Mouse (Mus musculus): ENCODE data around the gene Map3k9. TPM values are rescaled to one million over a fixed set of nuclear protein-coding genes. Genes with fewer than 3 reads are reported as not detected.

Map3k9 gene
- polyA plus RNA-seq, 1 experiment from 2014 or later, result 0.60 TPM

GRCm38 (mm10) chr12:81748918-81749317 lies 32.1 kb downstream of the Map3k9 start:
- Histone ChIP-seq H3K36me3 (ENCODE audit: control insufficient read depth, insufficient read depth, low read length) (no peaks in the 10 kb centered on the region), H3K4me1 (ENCODE audit: control insufficient read depth, insufficient read depth, low read length) (no peaks in the 10 kb centered on the region), H3K4me3 (ENCODE audit: low read depth, low read length) (no peak overlapping the region), H3K4me2 (ENCODE audit: low read depth, severe bottlenecking) (no peak overlapping the region), H3K9me3 (ENCODE audit: control insufficient read depth, low read length) (no peaks in the 10 kb centered on the region), H3K27me3 (ENCODE audit: control insufficient read depth, insufficient read depth, low read length) (no peaks in the 10 kb centered on the region), H3K9ac (ENCODE audit: low read length) (no peak overlapping the region), H3K27ac (replicated peaks; ENCODE audit: low read depth, low read length) (no peak overlapping the region)
- DNase-seq (ENCODE audit: low spot score) (no peak), ATAC-seq (ENCODE audit: insufficient number of reproducible peaks, low FRiP score, low TSS enrichment, low read depth) (no peak)
- 66% methylated on average over 3 of the region's 3 CpGs for WGBS

GRCm38 (mm10) chr12:81748021-81748576 lies 32.9 kb downstream of the Map3k9 start:
- Histone ChIP-seq H3K4me1 (ENCODE audit: control insufficient read depth, insufficient read depth, low read length) (no peaks in the 10 kb centered on the region), H3K9ac (ENCODE audit: low read length) (no peak overlapping the region), H3K4me2 (ENCODE audit: low read depth, severe bottlenecking) (no peak overlapping the region), H3K36me3 (ENCODE audit: control insufficient read depth, insufficient read depth, low read length) (no peaks in the 10 kb centered on the region), H3K4me3 (ENCODE audit: low read depth, low read length) (no peak overlapping the region), H3K27ac (replicated peaks; ENCODE audit: low read depth, low read length) (no peak overlapping the region), H3K27me3 (ENCODE audit: control insufficient read depth, insufficient read depth, low read length) (no peaks in the 10 kb centered on the region), H3K9me3 (ENCODE audit: control insufficient read depth, low read length) (no peaks in the 10 kb centered on the region)
- WGBS, result 64% methylated on average over 4 of the region's 4 CpGs
- DNase-seq (ENCODE audit: low spot score), result no peak
- ATAC-seq (ENCODE audit: insufficient number of reproducible peaks, low FRiP score, low TSS enrichment, low read depth), result no peak

- no peaks in the 10 kb centered on the region for H3K4me1 ChIP-seq (ENCODE audit: control insufficient read depth, insufficient read depth, low read length)
- H3K27me3 ChIP-seq (ENCODE audit: control insufficient read depth, insufficient read depth, low read length), result no peaks in the 10 kb centered on the region
- no peaks in the 10 kb centered on the region for H3K9me3 ChIP-seq (ENCODE audit: control insufficient read depth, low read length)
- no peak overlapping the region for H3K27ac ChIP-seq (replicated peaks; ENCODE audit: low read depth, low read length)
- 80% methylated on average over 9 of the region's 9 CpGs for WGBS
- no peak for DNase-seq (ENCODE audit: low spot score)
- no peak overlapping the region for H3K9ac ChIP-seq (ENCODE audit: low read length)
- H3K4me2 ChIP-seq (ENCODE audit: low read depth, severe bottlenecking), result no peak overlapping the region
- H3K36me3 ChIP-seq (ENCODE audit: control insufficient read depth, insufficient read depth, low read length), result no peaks in the 10 kb centered on the region
- no peak overlapping the region for H3K4me3 ChIP-seq (ENCODE audit: low read depth, low read length)
- ATAC-seq (ENCODE audit: insufficient number of reproducible peaks, low FRiP score, low TSS enrichment, low read depth), result no peak
Observed at GRCm38 (mm10) chr12:81746400-81747024, 34.5 kb downstream of the Map3k9 start.

DNA sequence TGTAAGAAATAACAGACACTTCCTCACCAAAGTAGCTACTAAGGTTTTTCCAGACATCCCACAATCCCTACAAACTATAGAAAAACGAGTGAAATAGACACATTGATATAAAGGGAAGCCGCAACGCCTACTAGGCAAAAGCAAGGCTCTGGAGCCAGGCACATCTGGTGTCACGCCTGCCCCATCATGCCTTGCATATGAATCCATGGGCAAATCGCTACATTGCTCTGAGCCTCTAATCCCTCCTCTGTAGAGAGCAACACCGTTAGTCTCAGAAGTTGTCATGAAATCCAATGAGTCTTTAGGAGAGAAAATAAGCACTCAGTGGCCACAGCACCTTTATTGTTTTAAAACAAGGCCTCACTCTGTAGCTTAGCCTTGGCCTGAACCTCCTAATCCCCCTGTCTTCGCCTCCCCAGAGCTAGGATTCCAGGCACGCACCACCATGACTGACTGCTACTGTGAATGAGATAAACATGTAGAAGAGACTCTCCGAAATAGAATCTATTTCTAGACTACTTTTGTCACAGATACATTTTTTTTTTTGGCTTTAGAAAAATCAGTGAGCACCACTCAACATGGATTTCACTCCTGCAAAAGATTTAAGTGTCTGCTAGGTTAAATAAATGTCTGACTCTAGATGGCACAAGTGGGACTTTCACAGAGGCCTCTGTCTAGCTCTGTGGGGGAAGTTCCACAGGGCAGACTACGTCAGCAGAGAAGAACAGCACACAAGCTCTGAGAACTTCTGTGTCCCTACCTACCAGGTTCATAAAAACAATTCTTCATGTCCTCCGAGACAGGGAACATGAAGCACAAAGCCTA lies 45.5 kb downstream of the Map3k9 start:
- no peaks in the 10 kb centered on the region for H3K9me3 ChIP-seq (ENCODE audit: control insufficient read depth, low read length)
- H3K4me2 ChIP-seq (ENCODE audit: low read depth, severe bottlenecking), result no peak overlapping the region
- no peaks in the 10 kb centered on the region for H3K27me3 ChIP-seq (ENCODE audit: control insufficient read depth, insufficient read depth, low read length)
- no peak overlapping the region for H3K9ac ChIP-seq (ENCODE audit: low read length)
- WGBS, result 85% methylated on average over 11 of the region's 11 CpGs
- no peaks in the 10 kb centered on the region for H3K36me3 ChIP-seq (ENCODE audit: control insufficient read depth, insufficient read depth, low read length)
- ATAC-seq (ENCODE audit: insufficient number of reproducible peaks, low FRiP score, low TSS enrichment, low read depth) (no peak), DNase-seq (ENCODE audit: low spot score) (no peak)
- no peaks in the 10 kb centered on the region for H3K4me1 ChIP-seq (ENCODE audit: control insufficient read depth, insufficient read depth, low read length)
- H3K4me3 ChIP-seq (ENCODE audit: low read depth, low read length), result no peak overlapping the region
- no peak overlapping the region for H3K27ac ChIP-seq (replicated peaks; ENCODE audit: low read depth, low read length)

DNA sequence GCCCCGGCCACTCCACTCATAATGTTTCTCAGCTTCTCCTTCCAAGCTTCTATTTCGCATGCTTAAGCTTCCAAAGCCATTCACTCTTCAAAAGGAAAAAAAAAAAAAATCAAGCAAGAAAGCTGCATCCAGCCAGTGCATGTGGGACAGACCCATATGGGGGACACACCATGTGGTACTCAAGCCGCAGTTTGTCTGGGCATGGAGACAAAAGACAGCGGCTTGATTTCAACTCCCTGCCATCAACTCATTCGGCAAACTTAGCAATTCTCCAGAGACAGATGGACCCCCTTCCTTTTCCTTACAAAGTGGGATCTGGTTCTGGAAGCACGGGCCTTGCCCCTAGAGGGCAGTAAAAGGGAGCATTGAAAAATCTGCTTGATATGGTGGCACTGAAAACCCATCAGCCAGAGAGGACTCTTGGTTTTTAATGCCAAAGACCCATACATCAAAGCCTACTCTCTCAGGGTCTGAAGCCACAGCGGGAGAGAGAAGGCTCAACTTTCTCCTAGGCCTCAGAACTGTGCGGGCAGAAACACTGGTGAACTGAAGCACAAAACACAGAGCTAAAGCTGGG lies 54.6 kb downstream of the Map3k9 start:
- DNase-seq (ENCODE audit: low spot score), result no peak
- no peak overlapping the region for H3K9ac ChIP-seq (ENCODE audit: low read length)

DNA sequence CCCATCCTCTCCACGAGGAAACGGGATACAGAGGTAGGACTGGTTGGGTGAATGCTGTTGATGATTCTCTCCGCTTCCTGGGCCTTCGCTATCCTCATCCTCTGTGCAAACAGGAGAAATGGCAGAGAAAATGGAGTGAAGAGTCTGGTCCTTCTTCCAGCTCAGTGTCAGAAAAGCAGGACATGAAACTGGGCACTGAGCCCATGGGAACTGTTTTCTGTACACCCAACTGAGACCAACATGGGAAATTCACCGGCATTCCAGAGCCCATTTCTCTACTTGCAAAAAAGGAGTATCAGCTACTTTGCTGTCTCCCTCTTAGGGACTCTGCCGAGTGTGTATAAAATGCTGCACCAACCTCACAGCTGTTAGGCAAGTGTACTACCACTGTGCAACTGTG lies 56.2 kb downstream of the Map3k9 start:
- Histone ChIP-seq H3K27me3 (ENCODE audit: control insufficient read depth, insufficient read depth, low read length) (no peaks in the 10 kb centered on the region), H3K36me3 (ENCODE audit: control insufficient read depth, insufficient read depth, low read length) (no peaks in the 10 kb centered on the region), H3K4me2 (ENCODE audit: low read depth, severe bottlenecking) (no peak overlapping the region), H3K27ac (replicated peaks; ENCODE audit: low read depth, low read length) (no peak overlapping the region), H3K9me3 (ENCODE audit: control insufficient read depth, low read length) (no peaks in the 10 kb centered on the region), H3K9ac (ENCODE audit: low read length) (no peak overlapping the region), H3K4me1 (ENCODE audit: control insufficient read depth, insufficient read depth, low read length) (no peaks in the 10 kb centered on the region), H3K4me3 (ENCODE audit: low read depth, low read length) (no peak overlapping the region)
- DNase-seq (ENCODE audit: low spot score) (no peak), ATAC-seq (ENCODE audit: insufficient number of reproducible peaks, low FRiP score, low TSS enrichment, low read depth) (no peak)
- 93% methylated on average over 6 of the region's 6 CpGs for WGBS

More for the DNA sequence above, 54.6 kb downstream of the Map3k9 start:
- H3K4me1 ChIP-seq (ENCODE audit: control insufficient read depth, insufficient read depth, low read length), result no peaks in the 10 kb centered on the region
- H3K36me3 ChIP-seq (ENCODE audit: control insufficient read depth, insufficient read depth, low read length), result no peaks in the 10 kb centered on the region
- H3K4me2 ChIP-seq (ENCODE audit: low read depth, severe bottlenecking), result no peak overlapping the region
- no peaks in the 10 kb centered on the region; the same call in 1 of the 2 replicates for H3K27me3 ChIP-seq (ENCODE audit: control insufficient read depth, insufficient read depth, low read length)
- ATAC-seq (ENCODE audit: insufficient number of reproducible peaks, low FRiP score, low TSS enrichment, low read depth), result no peak
- no peak overlapping the region for H3K4me3 ChIP-seq (ENCODE audit: low read depth, low read length)
- H3K9me3 ChIP-seq (ENCODE audit: control insufficient read depth, low read length), result no peaks in the 10 kb centered on the region
- 83% methylated on average over 8 of the region's 8 CpGs for WGBS
- H3K27ac ChIP-seq (replicated peaks; ENCODE audit: low read depth, low read length), result no peak overlapping the region

GRCm38 (mm10) chr12:81723375-81723774 lies 57.6 kb downstream of the Map3k9 start:
- Histone ChIP-seq H3K27ac (replicated peaks; ENCODE audit: low read depth, low read length) (no peak overlapping the region), H3K4me2 (ENCODE audit: low read depth, severe bottlenecking) (no peak overlapping the region), H3K9ac (ENCODE audit: low read length) (no peak overlapping the region), H3K27me3 (ENCODE audit: control insufficient read depth, insufficient read depth, low read length) (no peaks in the 10 kb centered on the region), H3K4me3 (ENCODE audit: low read depth, low read length) (no peak overlapping the region), H3K4me1 (ENCODE audit: control insufficient read depth, insufficient read depth, low read length) (no peaks in the 10 kb centered on the region), H3K9me3 (ENCODE audit: control insufficient read depth, low read length) (no peaks in the 10 kb centered on the region), H3K36me3 (ENCODE audit: control insufficient read depth, insufficient read depth, low read length) (no peaks in the 10 kb centered on the region)
- DNase-seq (ENCODE audit: low spot score) (no peak), ATAC-seq (ENCODE audit: insufficient number of reproducible peaks, low FRiP score, low TSS enrichment, low read depth) (no peak)
- 78% methylated on average over 7 of the region's 7 CpGs for WGBS

DNA sequence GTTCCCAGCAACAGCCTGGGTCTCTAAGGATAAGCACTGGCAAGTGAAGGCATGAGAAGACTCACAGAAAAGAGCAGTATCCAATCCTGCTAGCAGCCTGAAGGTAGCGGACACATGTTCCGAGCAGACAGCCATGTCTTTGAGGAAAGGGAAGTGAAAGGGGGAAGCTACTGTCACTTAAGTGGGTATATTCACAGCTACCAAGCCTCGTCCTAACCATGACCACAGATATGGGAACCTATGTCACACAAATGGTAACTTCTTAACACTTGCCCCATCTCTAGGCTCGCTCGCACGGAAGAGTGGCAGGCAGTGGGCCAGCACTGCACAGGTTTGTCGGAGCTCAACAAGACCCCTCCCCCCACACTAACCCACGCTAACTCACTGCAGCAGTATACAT lies 61.3 kb downstream of the Map3k9 start:
- H3K4me3 ChIP-seq (ENCODE audit: low read depth, low read length), result no peak overlapping the region

More for the DNA sequence above, 61.3 kb downstream of the Map3k9 start:
- no peaks in the 10 kb centered on the region for H3K4me1 ChIP-seq (ENCODE audit: control insufficient read depth, insufficient read depth, low read length)
- 92% methylated on average over 8 of the region's 8 CpGs for WGBS
- no peaks in the 10 kb centered on the region for H3K36me3 ChIP-seq (ENCODE audit: control insufficient read depth, insufficient read depth, low read length)
- DNase-seq (ENCODE audit: low spot score) (no peak), ATAC-seq (ENCODE audit: insufficient number of reproducible peaks, low FRiP score, low TSS enrichment, low read depth) (no peak)
- no peak overlapping the region for H3K4me2 ChIP-seq (ENCODE audit: low read depth, severe bottlenecking)
- H3K27me3 ChIP-seq (ENCODE audit: control insufficient read depth, insufficient read depth, low read length), result no peaks in the 10 kb centered on the region
- no peaks in the 10 kb centered on the region for H3K9me3 ChIP-seq (ENCODE audit: control insufficient read depth, low read length)
- no peak overlapping the region for H3K9ac ChIP-seq (ENCODE audit: low read length)
- no peak overlapping the region for H3K27ac ChIP-seq (replicated peaks; ENCODE audit: low read depth, low read length)

All from limb, embryonic 11.5 days (tissue).